Mouse (Mus musculus) natural killer cell, adult 2 months (primary cell): ENCODE measurements around the gene Emd.

ENCODE experiments used
- DNase-seq, 2 experiments: peaks; one replicate each; pipeline ENCODE4 v3.0.0; 2022; ENCODE audit warnings: low spot score in 2 of 2

The Emd gene

DNA sequence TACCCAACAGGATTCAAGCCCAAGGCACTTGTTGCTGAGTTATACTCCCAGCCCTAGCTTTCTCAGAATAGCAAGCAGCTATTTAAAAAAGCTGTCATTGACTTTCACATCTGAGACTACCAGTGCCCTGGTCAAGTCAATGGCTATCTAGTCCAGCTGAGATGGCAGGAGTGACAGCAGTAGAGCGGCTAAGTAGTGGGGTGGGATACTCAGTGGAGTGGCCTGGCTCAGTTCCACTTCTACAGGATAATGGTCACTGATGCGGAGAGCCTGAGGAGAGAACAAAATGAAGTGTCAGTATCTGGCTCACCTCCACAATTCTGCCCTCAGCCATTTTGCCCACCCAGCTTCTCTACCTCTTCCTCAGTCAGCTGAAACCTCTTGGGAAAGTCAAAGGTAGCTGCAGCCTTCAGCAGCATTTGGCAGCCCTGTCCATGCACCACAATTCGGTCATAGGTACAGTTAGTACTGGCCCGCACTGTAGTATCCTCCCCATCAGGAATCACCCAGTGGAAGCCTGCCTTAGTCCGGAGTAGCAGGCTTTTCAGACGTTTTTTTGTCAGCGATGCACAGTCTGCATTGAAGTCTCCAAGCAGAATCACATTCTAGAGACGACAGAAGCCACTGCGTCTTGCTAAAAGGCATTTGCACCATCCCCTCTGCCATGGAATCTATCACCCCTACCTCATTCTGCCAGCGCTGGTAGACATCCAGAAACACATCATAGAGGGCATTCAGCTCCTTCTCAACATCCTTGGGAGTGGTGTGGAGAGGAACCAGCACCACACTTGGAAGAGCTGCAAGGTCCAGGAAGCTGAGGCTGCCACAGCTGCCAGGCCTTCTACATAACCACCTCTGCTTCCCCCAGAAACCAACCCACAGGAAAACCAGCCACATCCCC lies 19.2 kb downstream of the Emd start:
- no peak for DNase-seq

DNA sequence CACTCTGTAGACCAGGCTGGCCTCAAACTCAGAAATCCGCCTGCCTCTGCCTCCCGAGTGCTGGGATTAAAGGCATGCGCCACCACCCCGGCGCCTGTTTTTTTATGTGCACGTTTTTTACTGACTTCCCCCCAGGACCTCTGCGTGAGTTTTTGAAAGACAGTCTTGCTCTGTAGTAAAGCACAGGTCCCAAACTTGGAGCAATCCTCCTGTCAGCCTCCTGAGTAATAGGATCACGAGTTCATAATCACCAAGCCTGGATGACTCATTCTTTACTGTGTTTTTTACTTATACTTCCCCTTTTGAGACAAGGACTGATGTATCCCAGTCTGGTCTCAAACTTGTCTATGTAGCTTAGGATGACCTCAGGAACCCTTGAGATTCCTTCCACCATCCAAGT lies 23.4 kb downstream of the Emd start:
- DNase-seq = no peak

DNA sequence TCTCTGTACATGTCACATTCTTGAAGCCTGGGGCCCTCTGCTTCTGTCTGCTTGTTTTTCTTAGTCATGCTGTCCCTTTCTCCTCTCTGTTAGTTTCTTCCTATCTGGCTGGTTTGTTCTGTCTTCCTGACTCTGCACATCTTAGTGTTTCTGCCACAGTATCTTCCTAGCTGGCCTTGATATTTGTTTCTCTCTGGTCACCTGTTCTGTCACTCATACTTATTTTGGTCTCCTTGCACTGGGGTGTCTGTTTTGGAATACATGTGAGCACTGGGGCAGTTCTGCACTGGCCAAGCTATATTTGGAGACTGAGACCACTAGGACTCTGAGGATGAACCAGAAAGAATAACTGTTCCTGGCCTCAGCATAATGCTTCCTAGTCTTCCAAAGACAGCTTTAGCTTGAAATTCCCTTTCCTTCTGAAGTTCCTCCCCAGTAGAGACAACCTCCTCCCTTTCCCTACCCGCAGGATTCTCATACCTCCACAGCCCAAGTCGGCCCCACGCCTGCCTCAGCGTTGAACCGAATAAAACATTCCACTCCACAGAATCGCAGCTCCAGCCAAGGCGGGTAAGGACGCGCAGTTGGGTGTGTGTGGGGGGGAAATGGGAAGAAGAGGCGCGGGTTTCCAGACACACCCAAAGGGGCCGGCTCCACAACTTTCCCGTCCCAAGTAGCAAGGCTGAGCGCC lies 26.7 kb downstream of the Emd start:
- DNase-seq = no peak

DNA sequence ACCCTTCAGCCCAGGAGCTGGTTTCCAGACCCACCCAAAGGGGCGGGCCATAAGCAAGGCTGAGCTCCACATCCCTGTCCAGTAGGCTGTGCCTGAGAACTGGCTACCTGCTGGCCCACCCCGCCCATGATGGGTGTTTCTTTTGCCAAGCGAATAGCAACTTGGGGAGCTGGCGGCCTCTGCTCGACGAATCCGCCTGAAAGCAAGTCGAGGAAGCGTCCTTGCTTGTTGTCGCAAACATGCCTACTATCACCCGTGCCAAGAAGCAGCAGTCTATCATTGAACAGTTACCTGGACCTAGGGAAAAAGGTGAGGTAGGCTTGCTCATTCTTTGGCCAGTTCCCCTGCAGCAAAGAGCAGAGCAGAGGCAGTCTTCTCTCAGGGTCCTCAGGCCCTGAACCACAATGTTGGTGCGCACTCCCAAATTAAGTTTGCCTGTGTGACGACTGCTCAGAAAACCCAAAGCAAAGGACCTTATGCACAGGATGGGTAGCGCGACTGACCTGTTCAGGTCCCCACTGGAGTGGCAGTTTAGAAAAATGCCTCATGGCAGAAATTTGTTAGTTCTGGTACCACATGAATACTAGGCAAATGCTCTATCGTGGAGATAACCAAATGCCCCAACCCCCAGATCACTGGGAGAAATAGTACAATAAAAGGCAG lies 27.4 kb downstream of the Emd start, which contains the start of the genes Taz and Dnase1l1:
Gene Taz (plus strand): TSS at position 181 of the 663 bp plus-strand sequence.
Gene Dnase1l1 (minus strand): TSS at position 606 of the 663 bp plus-strand sequence.
- DNase-seq = peak; percentile 53 to 55

DNA sequence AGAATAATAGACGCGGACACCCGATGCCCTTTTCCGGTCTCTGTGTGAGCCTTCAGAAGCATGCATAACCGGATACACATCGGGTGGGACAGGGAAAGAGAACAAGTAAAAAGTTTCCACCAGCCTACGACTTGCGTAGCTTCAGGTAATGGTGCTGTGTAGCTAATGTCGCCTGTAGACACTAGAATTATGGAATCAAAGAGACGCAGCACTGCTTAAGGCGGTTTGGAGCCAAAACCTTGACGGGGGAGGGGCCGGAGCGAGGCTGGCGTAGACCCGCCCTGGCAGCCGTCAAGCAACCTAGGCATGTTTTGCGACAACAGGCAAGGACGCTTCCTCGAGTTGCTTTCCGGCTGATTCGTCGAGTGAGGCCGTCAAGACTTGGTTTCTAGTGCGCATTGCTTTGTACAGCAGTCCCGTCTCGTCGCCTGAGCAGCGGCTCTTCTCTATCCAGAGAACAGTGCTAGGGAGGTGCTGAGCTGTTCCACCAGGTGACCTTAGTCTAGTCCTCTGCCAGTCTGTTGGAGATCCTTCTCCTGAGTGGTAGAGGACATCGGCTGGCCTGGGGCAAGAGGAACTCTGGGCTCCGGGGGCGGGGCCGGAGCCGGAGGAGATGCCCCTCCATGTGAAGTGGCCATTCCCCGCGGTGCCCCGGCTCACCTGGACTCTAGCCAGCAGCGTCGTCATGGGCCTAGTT lies 28.1 kb downstream of the Emd start:
- DNase-seq = peak; percentile 66 to 78

DNA sequence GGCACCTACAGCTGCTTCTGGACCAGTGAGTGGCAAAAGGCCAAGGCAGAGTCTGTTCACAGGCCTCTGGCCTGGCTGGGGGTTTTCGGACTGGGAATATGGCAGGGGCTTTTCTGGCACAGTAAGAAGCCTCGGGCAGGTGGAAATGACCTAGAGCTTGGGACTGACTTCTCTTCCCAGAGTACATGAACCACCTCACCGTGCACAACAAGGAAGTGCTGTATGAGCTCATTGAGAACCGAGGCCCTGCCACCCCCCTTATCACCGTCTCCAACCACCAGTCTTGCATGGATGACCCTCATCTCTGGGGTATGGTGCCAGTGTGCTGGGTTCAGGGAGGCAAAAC lies 28.6 kb downstream of the Emd start:
- DNase-seq = no peak

DNA sequence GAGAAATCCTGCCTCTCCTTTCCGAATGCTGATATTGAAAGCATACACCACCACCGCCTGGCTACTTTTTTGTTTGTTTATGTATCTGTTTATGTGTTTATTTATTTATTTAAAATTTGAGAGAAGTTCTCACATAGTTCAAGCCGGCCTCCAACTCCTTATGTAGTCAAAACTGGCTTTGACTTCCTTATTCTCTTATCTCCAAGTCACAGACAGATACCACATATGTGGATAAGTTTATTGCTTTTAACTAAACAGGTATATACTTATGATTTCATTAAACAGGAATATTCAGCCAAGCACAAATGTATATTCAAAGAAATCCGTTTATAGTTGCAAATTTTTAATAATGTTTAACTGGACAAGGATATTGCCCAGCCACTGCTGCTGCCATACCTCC lies 38.9 kb downstream of the Emd start:
- no peak for DNase-seq

DNA sequence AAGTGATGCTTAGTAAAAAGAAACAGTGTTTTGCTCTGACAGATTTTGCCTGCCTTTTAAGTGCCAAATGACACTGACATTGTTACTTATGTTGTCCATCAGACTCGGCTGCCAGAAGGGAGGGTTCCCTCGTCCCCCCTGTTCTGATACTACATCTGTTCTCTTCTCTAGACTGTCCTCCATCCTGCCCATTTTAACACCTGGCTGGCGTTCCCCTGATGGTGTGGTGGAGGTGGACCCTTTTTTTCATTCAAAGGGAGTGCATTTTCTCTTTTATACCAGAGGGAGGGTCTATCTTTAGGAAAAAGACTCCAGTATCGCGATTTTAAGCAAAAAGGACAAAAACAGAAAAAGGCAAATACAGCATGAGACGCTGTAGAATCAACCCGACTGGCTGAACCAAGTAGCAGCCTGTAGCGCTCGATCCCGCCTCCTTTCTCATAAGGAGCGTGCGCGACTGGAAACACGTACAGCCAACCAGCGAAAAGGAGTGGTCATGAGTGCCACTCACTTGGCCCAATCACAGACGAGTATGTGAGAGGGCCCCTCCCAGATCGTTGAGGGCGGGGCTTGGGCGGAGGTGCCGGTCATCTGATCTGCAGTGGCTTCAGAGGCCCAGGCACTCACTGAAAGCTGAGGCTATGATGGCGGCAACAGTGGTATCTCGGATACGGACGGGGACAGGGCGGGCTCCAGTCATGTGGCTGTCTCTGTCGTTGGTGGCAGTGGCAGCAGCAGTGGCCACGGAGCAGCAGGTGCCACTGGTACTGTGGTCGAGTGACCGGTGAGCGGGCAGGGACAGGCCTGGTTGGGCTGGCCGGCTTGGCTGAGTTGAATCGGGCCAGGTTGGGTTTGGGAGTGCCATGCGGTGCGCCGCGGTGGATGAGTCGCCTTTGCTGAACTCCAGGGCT lies 42.3 kb downstream of the Emd start, which contains the start of gene Atp6ap1:
Gene Atp6ap1 (plus strand): TSS at position 560 of the 911 bp plus-strand sequence.
- DNase-seq = peak; percentile 90 to 94

DNA sequence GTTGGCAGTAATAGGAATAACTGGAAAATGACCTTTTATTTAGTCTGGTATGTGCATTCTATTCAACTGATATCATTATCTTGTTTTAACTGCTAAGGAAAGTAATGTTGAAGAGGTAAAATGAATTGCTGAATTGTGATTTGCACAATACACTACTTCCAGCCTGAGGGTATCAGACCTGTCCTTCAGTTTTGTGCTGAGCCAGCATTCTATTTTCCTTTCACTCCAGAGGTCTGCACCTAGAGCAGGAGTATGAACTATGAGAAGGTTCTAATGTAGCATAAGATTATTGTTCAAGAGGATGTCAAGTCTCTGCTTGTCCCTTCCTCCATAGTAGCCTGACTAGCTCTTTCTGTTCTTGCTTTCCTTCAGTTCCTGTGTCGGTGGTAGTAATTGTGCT lies 43.9 kb downstream of the Emd start:
- DNase-seq = no peak

DNA sequence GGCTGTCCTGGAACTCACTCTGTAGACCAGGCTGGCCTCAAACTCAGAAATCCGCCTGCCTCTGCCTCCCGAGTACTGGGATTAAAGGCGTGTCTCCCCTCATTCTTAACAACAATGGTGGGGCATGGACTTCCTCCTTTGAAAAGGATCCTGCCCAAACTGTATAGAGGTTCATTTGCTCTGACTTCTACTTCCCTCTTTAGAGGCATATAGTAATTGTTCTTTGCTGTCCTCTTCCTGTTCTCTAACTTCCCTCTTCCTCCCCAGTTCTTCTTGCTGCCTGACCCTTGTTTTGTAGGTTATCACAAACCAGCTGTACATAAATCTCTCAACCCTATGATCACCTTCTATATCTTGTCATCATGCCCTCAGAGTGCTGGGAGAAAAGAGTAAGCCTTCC lies 45.2 kb downstream of the Emd start:
- no peak for DNase-seq

DNA sequence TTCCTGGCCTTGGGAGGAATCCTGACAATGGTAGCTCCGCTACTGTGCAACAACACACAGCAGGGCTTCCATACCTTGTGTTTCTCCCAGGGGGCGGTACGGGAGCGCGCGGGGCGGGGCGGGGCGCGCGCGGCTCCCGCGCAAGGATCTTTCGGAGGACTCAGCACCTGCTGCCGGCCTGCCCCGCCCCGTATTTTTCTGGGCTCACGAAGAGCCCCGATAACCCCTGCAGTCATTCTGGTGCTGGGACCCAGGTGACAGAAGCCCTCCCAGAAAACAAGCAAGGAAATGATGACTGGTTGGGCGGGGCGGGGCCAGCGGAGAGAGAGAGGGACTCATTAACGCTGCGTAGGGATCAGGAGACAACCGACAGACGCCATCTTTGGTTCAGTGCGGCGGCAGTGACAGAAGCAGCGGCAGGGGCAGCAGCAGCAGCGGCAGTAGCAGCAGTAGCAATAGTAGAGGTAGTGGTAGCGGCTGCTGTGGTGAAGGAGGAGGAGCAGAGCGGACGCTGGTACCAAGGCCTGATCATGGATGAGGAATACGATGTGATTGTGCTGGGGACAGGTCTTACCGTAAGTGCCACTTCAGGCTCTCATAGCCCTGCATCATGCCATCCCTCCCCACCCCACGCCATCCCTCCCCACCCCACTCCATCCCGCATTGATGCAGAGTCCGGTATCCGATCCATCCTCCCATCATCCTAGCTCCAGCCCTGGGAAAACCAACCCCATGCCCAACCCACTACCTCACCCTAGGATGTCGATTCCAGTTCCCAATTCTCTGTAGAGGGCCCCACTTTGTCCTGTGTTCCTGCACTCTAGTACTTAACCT lies 50.6 kb downstream of the Emd start, which contains the start of gene Gdi1:
Gene Gdi1 (plus strand): TSS at position 132 of the 834 bp plus-strand sequence.
- DNase-seq = peak; percentile 74 to 80
